Mouse (Mus musculus) midbrain, embryonic 13.5 days (tissue): ENCODE measurements around the gene Ankrd65. TPM values are rescaled to one million over a fixed set of nuclear protein-coding genes. Genes with fewer than 3 reads are reported as not detected.
"Not testable (repeated sequence)": the region's sequence is repeated elsewhere in the genome, so short reads cannot be mapped to it uniquely, and the experiment has no call there.

Source experiments
- ATAC-seq: fragments of 200-750 bp; cut with Nextera tagmentation; 2 replicates; pipeline ENCODE4 v1.8.0; 2017; ENCODE audit warnings: mild to moderate bottlenecking, moderate TSS enrichment, moderate library complexity
- H3K27ac ChIP-seq: fragments of 300-500 bp; sonication (generic); 2 replicates; pipeline ENCODE4 v1.5.1; 2015; ENCODE audit warnings: inconsistent platforms, mild to moderate bottlenecking, moderate library complexity
- H3K27me3 ChIP-seq: fragments of 300-500 bp; sonication (generic); 2 replicates; pipeline ENCODE4 v1.6.1; 2015; ENCODE audit warnings: mild to moderate bottlenecking, inconsistent platforms
- H3K36me3 ChIP-seq: fragments of 300-500 bp; sonication (generic); 2 replicates; pipeline ENCODE4 v1.6.1; 2015; ENCODE audit warnings: mild to moderate bottlenecking, inconsistent platforms
- H3K4me1 ChIP-seq: fragments of 300-500 bp; sonication (generic); replicated peaks from 2 replicates; pipeline ENCODE4 v1.6.1; 2015; ENCODE audit warnings: inconsistent platforms
- H3K4me2 ChIP-seq: fragments of 300-500 bp; sonication (generic); replicated peaks from 2 replicates; pipeline ENCODE4 v1.6.1; 2015; ENCODE audit warnings: moderate library complexity, mild to moderate bottlenecking, inconsistent platforms
- H3K4me3 ChIP-seq: fragments of 300-500 bp; sonication (generic); replicated peaks from 2 replicates; pipeline ENCODE4 v1.5.1; 2015; ENCODE audit warnings: mild to moderate bottlenecking, inconsistent platforms
- H3K9ac ChIP-seq: fragments of 300-500 bp; sonication (generic); replicated peaks from 2 replicates; pipeline ENCODE4 v1.6.1; 2015; ENCODE audit warnings: mild to moderate bottlenecking, inconsistent platforms
- H3K9me3 ChIP-seq: fragments of 300-500 bp; sonication (generic); 2 replicates; pipeline ENCODE4 v1.6.1; 2016; ENCODE audit warnings: mild to moderate bottlenecking, inconsistent platforms
- WGBS: fragments of 180-500 bp; shearing (Covaris S2); methylation state at CpG from one replicate; pipeline ENCODE4 v1.1.7; 2015; 5-methylcytosine and 5-hydroxymethylcytosine counted together
- polyA plus RNA-seq: library from polyadenylated mRNA; unstranded; fragments of >200 nt; fragmentation: Nextera tagmentation; extraction: Ambion mirVana; gene quantifications from 2 replicates; pipeline ENCODE4 v1.2.1, GENCODE M21; 2015

The Ankrd65 gene
- not detected in 2 replicates for polyA plus RNA-seq

DNA sequence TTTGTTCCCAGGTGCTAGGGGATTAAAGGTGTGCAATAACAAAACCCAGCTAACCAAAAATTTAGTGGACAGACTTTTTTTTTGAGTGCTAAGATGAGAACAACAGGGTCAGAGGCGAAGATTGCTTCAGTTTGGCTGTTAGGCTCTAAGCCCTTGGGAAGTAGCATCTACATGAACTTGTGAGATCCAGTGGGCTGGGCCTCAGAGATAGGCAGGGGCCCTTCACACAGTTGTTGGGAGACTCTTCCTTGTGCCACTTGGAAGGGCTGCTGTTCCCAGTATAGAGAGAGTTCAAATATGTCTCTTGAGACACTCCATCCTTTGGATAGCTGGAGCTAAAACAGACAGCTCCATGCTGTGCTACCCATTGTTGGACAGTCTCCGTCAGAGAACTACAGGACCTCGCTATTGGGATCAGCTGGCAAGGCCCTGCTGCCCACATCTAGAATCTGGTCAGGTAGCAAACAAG, at the start of gene Ankrd65:
Gene Ankrd65 (plus strand): TSS at position 419 of the 469 bp plus-strand sequence.
- no peaks in the 10 kb centered on the region for H3K9me3 ChIP-seq
- WGBS: 83% methylated on average over 3 of the region's 3 CpGs
- ATAC-seq: no peak

DNA sequence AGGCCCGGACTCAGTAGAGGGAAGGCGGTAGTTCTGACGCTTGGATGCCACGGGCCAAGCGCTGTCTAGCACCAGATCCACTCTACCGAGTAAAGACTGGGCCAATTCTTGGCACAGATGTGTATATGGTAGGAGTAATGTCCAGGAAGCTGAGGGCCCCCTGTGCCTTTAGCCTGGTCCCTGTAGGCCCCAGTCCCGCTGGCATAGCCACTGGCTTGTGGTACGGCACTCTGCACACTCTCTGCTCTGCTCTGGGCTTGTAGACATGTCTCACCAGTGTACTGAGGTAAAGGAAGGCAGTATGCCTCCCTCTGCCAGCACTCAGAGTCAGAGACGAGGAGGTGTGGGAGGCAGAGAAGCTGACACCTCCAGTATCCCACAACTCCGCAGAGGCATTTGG, 49.6 kb upstream of the Ankrd65 start:
- H3K9me3 ChIP-seq, H3K27ac ChIP-seq, H3K9ac ChIP-seq, H3K27me3 ChIP-seq, H3K4me3 ChIP-seq, H3K4me2 ChIP-seq, ATAC-seq: not testable (repeated sequence)
- peaks cover 79% of the 10 kb centered on the region for H3K36me3 ChIP-seq
- peaks cover 20% of the 10 kb centered on the region for H3K4me1 ChIP-seq
- WGBS: 90% methylated on average over 10 of the region's 10 CpGs

More for the DNA sequence above, at the start of gene Ankrd65:
- no peak within 1 kb of the TSS for H3K27ac ChIP-seq
- H3K9ac ChIP-seq: no peak within 1 kb of the TSS
- 0 out of 2 replicates have a peak, but pooled peaks cover 2% of the 10 kb centered on the region for H3K4me1 ChIP-seq
- 0 out of 2 replicates have a peak, but pooled peaks cover 4% of the 10 kb centered on the region for H3K27me3 ChIP-seq
- H3K36me3 ChIP-seq: no peaks in the 10 kb centered on the region
- no peak within 1 kb of the TSS for H3K4me2 ChIP-seq
- H3K4me3 ChIP-seq: no peak within 1 kb of the TSS

DNA sequence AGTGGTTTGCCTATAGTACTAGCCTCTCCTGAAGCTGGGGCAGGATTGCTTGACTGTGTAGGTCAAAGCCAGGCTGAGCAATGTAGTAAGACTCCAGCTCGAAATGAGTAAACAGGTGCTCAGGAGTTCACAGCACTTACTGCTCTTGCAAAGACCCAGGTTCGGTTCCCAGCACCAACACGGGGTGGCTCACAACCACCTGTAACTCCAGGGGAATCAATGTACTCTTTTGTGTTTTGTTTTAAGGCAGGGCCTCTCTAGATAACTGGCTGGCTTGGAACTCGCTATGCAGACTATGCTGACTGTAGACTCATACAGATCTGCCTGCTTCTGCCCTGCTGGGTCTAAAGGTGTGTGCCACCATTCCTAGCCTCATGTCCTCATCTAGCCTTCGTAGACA, 47.6 kb upstream of the Ankrd65 start:
- 0 out of 2 replicates have a peak, but pooled peaks cover under 1% of the 10 kb centered on the region for H3K4me1 ChIP-seq
- no peak overlapping the region for H3K9ac ChIP-seq
- 98% methylated on average over 5 of the region's 5 CpGs for WGBS
- no peaks in the 10 kb centered on the region for H3K27me3 ChIP-seq
- H3K9me3 ChIP-seq: no peaks in the 10 kb centered on the region
- no peak overlapping the region for H3K27ac ChIP-seq
- H3K36me3 ChIP-seq: peaks cover 94% of the 10 kb centered on the region
- no peak overlapping the region for H3K4me2 ChIP-seq
- no peak overlapping the region for H3K4me3 ChIP-seq
- ATAC-seq: no peak

DNA sequence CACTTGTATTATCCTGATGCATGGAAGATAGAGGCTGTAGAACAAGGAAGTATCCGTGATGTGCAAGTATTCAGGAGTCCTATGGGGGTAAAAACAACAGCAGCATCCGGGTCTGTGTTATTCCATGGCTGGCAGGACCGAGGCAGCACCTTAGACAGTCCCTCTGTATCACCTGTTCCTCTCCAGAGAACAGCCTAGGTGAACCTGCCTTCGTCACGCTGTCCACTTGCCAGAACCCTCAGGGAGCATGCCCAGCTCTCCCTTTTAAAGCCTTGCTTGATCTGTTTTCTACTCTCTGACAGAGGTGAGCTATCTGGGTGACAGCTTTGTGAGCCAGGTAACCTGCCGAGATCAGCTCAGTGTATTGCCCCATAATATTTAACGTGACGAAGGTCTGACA, 45.8 kb upstream of the Ankrd65 start:
- Histone ChIP-seq H3K4me3 (no peak overlapping the region), H3K9ac (no peak overlapping the region), H3K27me3 (no peaks in the 10 kb centered on the region), H3K36me3 (peaks cover 97% of the 10 kb centered on the region), H3K4me1 (no peaks in the 10 kb centered on the region), H3K4me2 (no peak overlapping the region), H3K9me3 (no peaks in the 10 kb centered on the region), H3K27ac (no peak overlapping the region)
- ATAC-seq: no peak
- WGBS: 93% methylated on average over 8 of the region's 8 CpGs

DNA sequence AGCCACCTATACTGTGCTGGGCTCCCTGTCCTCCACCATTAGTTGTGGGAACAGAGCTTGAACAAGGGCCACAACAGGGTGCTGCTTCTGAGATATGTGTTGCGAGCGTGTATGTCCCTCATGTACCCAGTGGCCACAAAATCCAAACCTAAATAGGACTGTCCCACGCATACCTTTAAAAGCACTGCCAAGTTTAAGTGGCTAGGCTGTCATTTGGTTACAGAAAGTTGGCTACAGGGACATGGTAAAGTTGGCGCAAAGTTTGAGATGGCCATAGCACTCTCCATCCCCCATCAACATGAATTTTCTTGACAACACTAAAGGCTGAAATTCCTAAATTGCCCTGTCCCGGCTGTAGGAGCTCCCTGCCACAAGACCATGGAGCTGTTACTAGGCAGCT, 45.1 kb upstream of the Ankrd65 start:
- no peak overlapping the region for H3K9ac ChIP-seq
- no peaks in the 10 kb centered on the region for H3K27me3 ChIP-seq
- H3K27ac ChIP-seq: no peak overlapping the region
- ATAC-seq: no peak
- peaks cover 97% of the 10 kb centered on the region for H3K36me3 ChIP-seq
- WGBS: 96% methylated on average over 5 of the region's 5 CpGs
- no peaks in the 10 kb centered on the region for H3K9me3 ChIP-seq
- no peak overlapping the region for H3K4me2 ChIP-seq
- no peak overlapping the region for H3K4me3 ChIP-seq
- H3K4me1 ChIP-seq: no peaks in the 10 kb centered on the region

DNA sequence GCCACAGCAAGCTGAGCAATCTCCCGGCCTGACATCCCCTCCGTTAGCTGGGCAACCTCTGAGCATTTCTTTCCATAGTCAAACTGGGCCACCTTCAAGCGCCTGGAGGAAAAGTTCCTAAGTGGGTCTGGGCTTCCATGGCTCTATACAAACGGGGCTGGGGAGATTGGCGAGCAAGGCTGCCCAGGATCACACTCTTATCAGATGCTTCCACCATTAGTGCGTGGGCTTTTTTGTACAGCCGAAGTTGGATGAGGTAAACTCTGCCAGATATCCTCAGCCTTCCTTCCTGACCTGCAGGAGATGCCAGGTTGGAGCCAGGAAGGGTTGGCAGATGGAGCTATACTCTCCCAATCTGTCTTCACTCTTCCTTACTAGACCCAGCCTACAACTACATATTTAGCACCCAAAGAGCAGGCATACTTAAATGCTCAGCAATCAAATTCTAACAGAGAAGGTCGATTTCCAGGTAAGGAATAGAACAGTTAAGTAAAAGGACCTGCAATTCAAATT, 44.1 kb upstream of the Ankrd65 start:
- Histone ChIP-seq H3K27me3 (no peaks in the 10 kb centered on the region), H3K36me3 (peaks cover 97% of the 10 kb centered on the region), H3K27ac (no peak overlapping the region), H3K4me2 (no peak overlapping the region), H3K4me1 (no peaks in the 10 kb centered on the region), H3K9me3 (no peaks in the 10 kb centered on the region), H3K9ac (no peak overlapping the region), H3K4me3 (no peak overlapping the region)
- WGBS: 93% methylated on average over 8 of the region's 8 CpGs
- no peak for ATAC-seq

DNA sequence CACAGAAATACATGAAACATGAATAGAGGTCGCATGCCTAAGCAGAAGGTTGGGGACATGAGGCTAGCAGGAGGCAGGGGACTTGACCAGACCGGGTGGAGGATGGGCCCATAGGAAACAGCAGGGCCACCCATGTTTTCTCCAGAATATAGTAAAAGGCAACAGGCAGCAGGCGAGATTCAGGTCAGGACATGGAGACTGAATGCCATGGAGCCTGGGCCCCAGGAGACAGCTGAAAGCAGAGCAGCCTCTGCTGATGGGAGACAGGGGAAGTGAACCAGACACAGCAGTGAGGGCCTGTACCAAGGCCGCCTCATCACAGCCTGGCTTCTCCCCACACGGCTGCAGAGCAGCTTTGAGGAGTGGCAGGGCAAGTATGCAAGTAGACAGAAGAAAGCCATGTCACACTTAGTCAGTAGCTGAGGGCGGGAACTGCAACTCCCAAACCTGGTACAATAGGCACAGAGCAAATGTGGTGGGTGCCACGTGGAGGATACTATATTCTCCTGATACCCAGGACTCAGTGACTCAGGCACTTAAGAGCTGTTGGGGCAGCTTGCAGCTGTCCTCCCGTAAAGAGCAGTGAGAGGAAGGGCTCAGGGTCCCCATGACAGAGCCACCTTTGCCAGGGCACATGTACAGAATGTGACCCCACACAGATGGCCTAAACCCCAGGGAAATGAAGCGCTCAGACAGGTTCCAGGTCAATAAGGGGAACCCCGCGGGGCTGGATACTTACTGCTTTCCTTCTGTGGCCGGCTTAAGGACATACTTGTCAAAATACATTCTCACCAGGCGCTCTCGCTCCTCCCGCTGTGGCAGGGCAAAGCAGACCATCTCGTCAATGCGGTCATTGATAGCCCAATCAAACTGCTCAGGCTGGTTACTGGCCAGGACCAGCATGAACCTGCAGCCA, 43.4 kb upstream of the Ankrd65 start:
- Histone ChIP-seq H3K9me3 (no peaks in the 10 kb centered on the region), H3K4me3 (no peak overlapping the region), H3K9ac (no peak overlapping the region), H3K27me3 (no peaks in the 10 kb centered on the region), H3K36me3 (peaks cover 97% of the 10 kb centered on the region), H3K27ac (no peak overlapping the region), H3K4me1 (no peaks in the 10 kb centered on the region), H3K4me2 (no peak overlapping the region)
- ATAC-seq: no peak
- WGBS: 89% methylated on average over 17 of the region's 17 CpGs

DNA sequence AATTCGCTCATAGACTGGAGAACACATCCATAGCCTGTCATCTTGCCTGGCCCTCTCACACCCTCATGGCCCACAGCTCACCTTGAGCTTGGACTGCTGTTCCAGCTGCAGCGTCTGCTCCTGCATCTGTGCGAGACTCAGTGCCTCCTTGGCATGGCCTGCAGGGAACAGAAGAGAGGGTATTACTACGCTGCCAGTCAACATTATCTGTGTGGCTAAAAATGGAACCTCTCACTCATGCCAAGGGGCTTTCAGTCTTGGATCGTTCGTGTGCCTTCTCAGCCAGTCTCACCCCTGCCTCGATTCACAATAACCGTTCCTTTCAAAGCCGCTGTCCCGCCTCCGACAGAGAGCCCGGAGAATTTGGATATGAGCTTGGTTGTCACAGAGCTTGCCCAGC, 33.2 kb upstream of the Ankrd65 start:
- Histone ChIP-seq H3K4me3 (no peak overlapping the region), H3K27me3 (no peaks in the 10 kb centered on the region), H3K36me3 (peaks cover 52% of the 10 kb centered on the region), H3K27ac (no peak overlapping the region), H3K9me3 (no peaks in the 10 kb centered on the region), H3K4me2 (no peak overlapping the region), H3K9ac (no peak overlapping the region), H3K4me1 (peaks cover 26% of the 10 kb centered on the region)
- no peak for ATAC-seq
- 91% methylated on average over 12 of the region's 12 CpGs for WGBS

DNA sequence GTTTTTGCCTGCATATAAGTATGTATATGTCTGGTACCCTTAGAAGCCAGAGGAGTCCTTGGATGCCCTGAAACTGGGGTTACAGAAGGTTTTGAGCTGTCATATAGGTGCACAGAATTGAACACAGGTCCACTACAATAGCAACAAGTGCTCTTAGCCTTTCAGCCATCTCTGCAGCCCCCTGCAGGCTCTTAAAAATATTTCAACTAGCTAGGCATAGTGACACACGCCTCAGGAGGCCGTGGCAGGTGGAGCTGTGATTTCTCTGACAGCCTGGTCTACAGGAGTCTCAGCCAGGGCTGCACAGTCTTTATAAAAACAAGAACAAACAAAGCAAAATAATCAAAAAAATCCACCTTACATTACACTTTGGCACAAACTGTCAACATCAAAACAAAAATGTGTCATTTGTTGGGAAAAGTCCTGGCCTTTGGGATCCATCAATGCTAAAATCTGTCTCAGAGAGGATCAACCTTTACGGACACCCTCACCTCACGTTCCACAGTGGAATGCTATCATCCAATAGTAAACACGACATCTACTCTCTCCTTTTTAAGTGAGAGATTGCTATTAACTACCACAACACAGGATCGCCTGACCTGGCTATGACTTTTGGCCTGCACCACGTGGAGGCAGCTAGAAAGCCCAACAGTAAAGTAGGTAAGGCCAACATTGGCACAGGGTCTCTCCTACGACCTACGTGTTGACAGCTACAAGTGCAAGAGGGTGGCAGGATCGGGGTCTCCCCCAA, 30.2 kb upstream of the Ankrd65 start:
- peak overlapping the region; percentile 99 for H3K4me2 ChIP-seq
- H3K36me3 ChIP-seq: peaks cover 25% of the 10 kb centered on the region
- ATAC-seq: no peak; the same call in 1 of the 2 replicates
- peaks cover 26% of the 10 kb centered on the region for H3K4me1 ChIP-seq
- no peaks in the 10 kb centered on the region for H3K9me3 ChIP-seq
- WGBS: 6% methylated on average over 10 of the region's 10 CpGs
- peak overlapping the region; percentile 86 for H3K9ac ChIP-seq
- H3K27me3 ChIP-seq: no peaks in the 10 kb centered on the region
- no peak overlapping the region for H3K27ac ChIP-seq
- H3K4me3 ChIP-seq: peak overlapping the region; percentile 91

DNA sequence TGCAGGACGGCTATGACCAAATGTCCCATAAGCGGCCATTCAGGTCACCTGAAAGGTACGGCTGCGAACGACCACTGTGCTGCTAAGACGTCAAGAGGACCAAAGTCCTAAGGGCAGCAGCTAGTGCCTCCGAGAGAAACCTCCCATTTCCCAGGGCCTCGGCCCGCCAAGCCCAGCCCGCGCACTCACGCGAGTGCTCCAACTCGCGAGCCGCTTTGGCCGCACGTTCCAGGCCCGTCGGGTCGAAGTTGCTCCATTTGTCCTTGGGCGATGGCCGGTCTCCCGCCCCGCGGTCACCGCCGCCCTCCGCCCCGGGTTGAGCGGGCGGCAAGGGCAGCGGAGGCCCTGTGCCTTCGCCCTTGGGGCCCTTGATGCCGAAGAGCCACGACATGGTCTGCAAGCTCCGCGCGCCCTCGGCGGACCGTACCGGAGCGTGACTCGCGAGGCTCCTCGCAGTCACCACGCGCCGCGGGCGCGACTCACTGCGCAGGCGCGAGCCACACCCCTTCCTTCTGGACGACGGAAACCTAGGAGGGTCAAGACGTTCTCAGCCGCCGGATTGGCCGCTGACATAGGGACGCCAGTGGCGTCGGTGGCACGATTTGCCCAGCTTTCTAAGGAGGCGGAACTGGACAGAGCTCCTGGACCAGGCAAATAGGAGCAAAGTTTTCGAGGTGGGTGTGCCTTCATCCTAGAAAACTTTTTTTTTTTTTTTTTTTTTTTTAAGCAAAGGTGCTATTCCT, 29.5 kb upstream of the Ankrd65 start, which contains the start of gene Atad3a:
Gene Atad3a (minus strand): TSS at position 481 of the 743 bp plus-strand sequence.
- Histone ChIP-seq H3K36me3 (peaks cover 18% of the 10 kb centered on the region), H3K27me3 (no peaks in the 10 kb centered on the region), H3K27ac (no peak within 1 kb of the TSS), H3K4me1 (peaks cover 26% of the 10 kb centered on the region), H3K4me3 (peak within 1 kb of the TSS; percentile 91), H3K4me2 (peak within 1 kb of the TSS; percentile 99), H3K9ac (peak within 1 kb of the TSS; percentile 86), H3K9me3 (no peaks in the 10 kb centered on the region)
- peak; percentile 97 for ATAC-seq
- under 1% methylated on average over 68 of the region's 68 CpGs for WGBS

DNA sequence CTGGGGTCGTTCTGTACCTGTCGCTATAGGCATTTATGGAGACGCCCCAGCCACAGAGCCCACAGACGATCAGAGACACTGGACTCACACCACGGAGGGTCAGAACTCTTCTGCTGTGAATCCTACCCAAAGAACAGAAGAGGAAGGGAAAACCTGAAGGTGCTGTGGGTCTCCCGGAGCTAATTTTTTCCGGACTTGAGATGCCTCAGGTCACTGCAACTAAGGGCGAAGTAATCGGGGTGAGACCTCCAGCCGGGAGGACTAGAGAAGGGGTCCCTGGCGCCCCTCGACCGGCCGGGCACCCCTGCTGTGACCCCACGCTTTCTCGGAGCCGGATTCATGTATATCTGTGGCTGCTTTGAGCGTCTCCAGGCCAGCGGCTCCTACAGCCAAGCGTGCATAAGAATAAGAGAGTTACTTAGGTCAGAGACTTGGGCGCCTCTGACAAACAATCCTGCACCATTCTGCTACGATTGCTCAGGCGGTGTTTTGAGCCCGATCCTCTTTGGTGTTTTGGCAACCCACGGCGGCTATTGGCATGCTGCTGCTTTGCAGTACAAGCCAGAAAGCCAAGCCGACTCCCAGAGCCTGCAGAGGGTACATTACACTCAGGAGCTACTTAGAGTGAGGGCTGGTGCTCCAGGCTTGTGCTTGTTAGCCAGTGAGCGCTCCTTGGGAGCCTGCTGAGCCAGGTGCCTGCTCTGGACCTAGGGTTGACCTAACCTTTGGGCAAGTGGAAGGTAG, 28.7 kb upstream of the Ankrd65 start:
- Histone ChIP-seq H3K4me1 (peaks cover 26% of the 10 kb centered on the region), H3K27me3 (no peaks in the 10 kb centered on the region), H3K27ac (no peak overlapping the region), H3K4me3 (peak overlapping the region; percentile 91), H3K9me3 (no peaks in the 10 kb centered on the region), H3K4me2 (peak overlapping the region; percentile 99), H3K36me3 (peaks cover 10% of the 10 kb centered on the region), H3K9ac (peak overlapping the region; percentile 82)
- WGBS: 3% methylated on average over 28 of the region's 28 CpGs
- peak; percentile 17 for ATAC-seq
